Mouse (Mus musculus) c-Kit-positive CD71-negative TER-119-negative erythroid progenitor cells, embryonic 14.5 days (primary cell): ENCODE data around the gene Pon1.

Source experiments
- DNase-seq: peaks from one replicate; pipeline ENCODE4 v3.0.0-alpha.2; 2013; ENCODE audit warnings: low read depth

Pon1 gene

GRCm38 (mm10) chr6:5177967-5178891 is 15.5 kb downstream of the Pon1 start:
- DNase-seq: no peak

GRCm38 (mm10) chr6:5174179-5174812 is 19.4 kb downstream of the Pon1 start:
- DNase-seq: no peak

GRCm38 (mm10) chr6:5172571-5172970 is 21.2 kb downstream of the Pon1 start:
- DNase-seq: no peak

GRCm38 (mm10) chr6:5171418-5171817 is 22.3 kb downstream of the Pon1 start:
- no peak for DNase-seq

- DNase-seq: no peak
Measured at GRCm38 (mm10) chr6:5168158-5168557, 25.6 kb downstream of the Pon1 start.

GRCm38 (mm10) chr6:5167051-5167677 is 26.6 kb downstream of the Pon1 start:
- no peak for DNase-seq

- no peak for DNase-seq
Measured at GRCm38 (mm10) chr6:5164855-5165254, 28.9 kb downstream of the Pon1 start.

GRCm38 (mm10) chr6:5163507-5164144 is 30.1 kb downstream of the Pon1 start:
- no peak for DNase-seq

- no peak for DNase-seq
Measured at GRCm38 (mm10) chr6:5162052-5162451, 31.7 kb downstream of the Pon1 start.

- no peak for DNase-seq
Measured at GRCm38 (mm10) chr6:5159385-5159791, 34.4 kb downstream of the Pon1 start.

GRCm38 (mm10) chr6:5156541-5157425 is 37.0 kb downstream of the Pon1 start:
- no peak for DNase-seq

- no peak for DNase-seq
Measured at GRCm38 (mm10) chr6:5155313-5155927, 38.3 kb downstream of the Pon1 start.

GRCm38 (mm10) chr6:5154786-5155185 is 39.0 kb downstream of the Pon1 start:
- no peak for DNase-seq

- DNase-seq: no peak
Measured at GRCm38 (mm10) chr6:5152185-5152584, 41.6 kb downstream of the Pon1 start.

- DNase-seq: no peak
Measured at GRCm38 (mm10) chr6:5151171-5151570, 42.6 kb downstream of the Pon1 start.

- DNase-seq: no peak
Measured at GRCm38 (mm10) chr6:5149941-5150340, 43.8 kb downstream of the Pon1 start.

GRCm38 (mm10) chr6:5147488-5148142 is 46.1 kb downstream of the Pon1 start:
- DNase-seq: no peak

GRCm38 (mm10) chr6:5139666-5140065 is 54.1 kb downstream of the Pon1 start:
- no peak for DNase-seq

GRCm38 (mm10) chr6:5138875-5139631 is 54.7 kb downstream of the Pon1 start:
- no peak for DNase-seq

GRCm38 (mm10) chr6:5136046-5136445 is 57.7 kb downstream of the Pon1 start:
- no peak for DNase-seq
